Mouse (Mus musculus) stomach, adult 2 months (tissue): Measurements from ENCODE around the gene Trp53bp1. TPM values are rescaled to one million over a fixed set of nuclear protein-coding genes. Genes with fewer than 3 reads are reported as not detected.

Source experiments
- polyA plus RNA-seq: library from polyadenylated mRNA; depleted of rRNA; stranded (reverse); fragments of >200 nt; gene quantifications from 2 replicates; pipeline ENCODE4 v1.2.3, GENCODE M21; 2012; rRNA removed

Gene Trp53bp1
- polyA plus RNA-seq: 4.7 and 8.6 TPM in 2 replicates

GRCm38 (mm10) chr2:121271236-121271927, at the start of gene Trp53bp1:
TSS of gene Trp53bp1 (minus strand) at chr2:121271407.

GRCm38 (mm10) chr2:121288901-121289729, 17.9 kb upstream of the Trp53bp1 start, which contains the start of gene Map1a:
TSS of gene Map1a (plus strand) at chr2:121289600.

GRCm38 (mm10) chr2:121170980-121171742, 100.0 kb downstream of the Trp53bp1 start, which contains the start of gene Zscan29:
TSS of gene Zscan29 (minus strand) at chr2:121171125.

GRCm38 (mm10) chr2:121170481-121170971, 100.7 kb downstream of the Trp53bp1 start, which contains the start of gene Tubgcp4:
TSS of gene Tubgcp4 (plus strand) at chr2:121170654.

Other genes with a start within 250 kb of the Trp53bp1 start
- 0.08 TPM in 1 of 2 replicates, not detected in the other for gene Epb42, start 234.3 kb downstream of the Trp53bp1 start, polyA plus RNA-seq
- gene Tgm5, start 185.6 kb downstream of the Trp53bp1 start, polyA plus RNA-seq: 0.43 and 0.76 TPM in 2 replicates
- 0.03 TPM in 1 of 2 replicates, not detected in the other for gene Tgm7, start 161.6 kb downstream of the Trp53bp1 start, polyA plus RNA-seq
- gene Adal, start 131.0 kb downstream of the Trp53bp1 start, polyA plus RNA-seq: 1.00 and 1.4 TPM in 2 replicates
- gene Lcmt2, start 130.8 kb downstream of the Trp53bp1 start, polyA plus RNA-seq: 6.1 and 8.3 TPM in 2 replicates
- gene Tubgcp4, start 100.8 kb downstream of the Trp53bp1 start, polyA plus RNA-seq: 8.8 and 11.5 TPM in 2 replicates
- gene Zscan29, start 100.3 kb downstream of the Trp53bp1 start, polyA plus RNA-seq: 0.63 and 0.77 TPM in 2 replicates
- 3.0 and 3.6 TPM in 2 replicates for gene Map1a, start 18.2 kb upstream of the Trp53bp1 start, polyA plus RNA-seq
- gene Ppip5k1, start 84.0 kb upstream of the Trp53bp1 start, polyA plus RNA-seq: 12.6 and 17.1 TPM in 2 replicates
- 582 and 597 TPM in 2 replicates for gene Ckmt1, start 86.3 kb upstream of the Trp53bp1 start, polyA plus RNA-seq
- gene Strc, start 115.8 kb upstream of the Trp53bp1 start, polyA plus RNA-seq: 0.05 and 0.15 TPM in 2 replicates
- gene Pdia3, start 142.4 kb upstream of the Trp53bp1 start, polyA plus RNA-seq: 494 and 1,371 TPM in 2 replicates
- 0.02 and 0.09 TPM in 2 replicates for gene Catsper2, start 142.4 kb upstream of the Trp53bp1 start, polyA plus RNA-seq
- 1.6 and 2.4 TPM in 2 replicates for gene Ell3, start 172.9 kb upstream of the Trp53bp1 start, polyA plus RNA-seq
- gene Serf2, start 177.8 kb upstream of the Trp53bp1 start, polyA plus RNA-seq: 195 and 280 TPM in 2 replicates
- gene Hypk, start 181.9 kb upstream of the Trp53bp1 start, polyA plus RNA-seq: 1.3 and 1.6 TPM in 2 replicates
- 0.05 and 0.16 TPM in 2 replicates for gene Serinc4, start 185.4 kb upstream of the Trp53bp1 start, polyA plus RNA-seq
- gene Mfap1b, start 202.7 kb upstream of the Trp53bp1 start, polyA plus RNA-seq: 0.23 and 0.53 TPM in 2 replicates
- 0.05 and 0.35 TPM in 2 replicates for gene Mfap1a, start 235.3 kb upstream of the Trp53bp1 start, polyA plus RNA-seq
- 0.32 and 0.76 TPM in 2 replicates for gene Wdr76, start 235.3 kb upstream of the Trp53bp1 start, polyA plus RNA-seq